Mouse (Mus musculus): ENCODE data around the gene Fgfr2.

Gene Fgfr2

GRCm38 (mm10) chr7:130659129-130659528, 2464.0 kb downstream of the Fgfr2 start:
- no peak for DNase-seq

- peak; percentile 68 for DNase-seq
Measured at GRCm38 (mm10) chr7:130657751-130658150, 2465.4 kb downstream of the Fgfr2 start.

GRCm38 (mm10) chr7:130656965-130657364, 2466.2 kb downstream of the Fgfr2 start:
- no peak for DNase-seq

GRCm38 (mm10) chr7:130654562-130654961, 2468.6 kb downstream of the Fgfr2 start:
- DNase-seq: peak; percentile 42

- DNase-seq: no peak
Measured at GRCm38 (mm10) chr7:130653036-130653555, 2470.1 kb downstream of the Fgfr2 start.

GRCm38 (mm10) chr7:130650621-130651020, 2472.5 kb downstream of the Fgfr2 start:
- DNase-seq: no peak

- peak; percentile 43 for DNase-seq
Measured at GRCm38 (mm10) chr7:130649257-130649656, 2473.9 kb downstream of the Fgfr2 start.

DNA sequence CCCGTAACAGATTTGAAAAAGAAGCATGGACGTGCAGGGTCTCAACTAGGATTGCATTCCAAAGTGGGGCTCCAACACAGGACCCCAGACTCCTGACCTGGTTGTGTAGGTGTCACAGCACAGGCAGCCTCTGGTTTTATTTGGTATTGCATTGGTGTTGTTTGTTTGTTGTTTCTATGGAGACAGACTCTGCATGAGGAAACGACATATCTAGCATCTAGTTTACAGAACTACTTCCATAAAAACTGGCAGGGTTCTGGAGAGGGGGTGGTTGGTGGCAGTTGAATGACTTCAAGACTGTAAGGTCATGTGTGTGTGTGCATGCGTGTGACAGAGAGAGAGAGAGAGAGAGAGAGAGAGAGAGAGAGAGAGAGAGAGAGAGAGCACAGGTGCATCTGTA, 2475.1 kb downstream of the Fgfr2 start:
- DNase-seq: no peak

DNA sequence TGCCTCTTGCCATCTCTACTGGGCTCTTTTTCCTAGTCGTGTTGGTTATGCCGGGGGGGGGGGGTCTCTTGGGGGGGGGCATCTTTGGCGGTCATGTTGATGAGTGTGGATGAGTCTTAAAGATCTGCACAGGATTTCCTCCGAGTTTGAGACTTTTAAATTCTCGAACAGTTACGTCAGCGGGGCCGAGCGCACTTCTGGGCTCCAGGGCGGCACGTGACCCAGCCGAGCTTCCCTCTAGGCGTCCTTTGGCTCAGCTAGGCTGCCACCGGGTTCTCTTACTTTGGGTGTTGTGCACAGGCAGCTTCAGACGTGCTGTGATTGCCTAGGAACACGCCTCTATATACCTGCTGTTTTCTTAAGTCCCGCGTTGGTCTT, 2476.4 kb downstream of the Fgfr2 start:
- DNase-seq: peak; percentile 89

- peak; percentile 87 for DNase-seq
Measured at GRCm38 (mm10) chr7:130645994-130646761, 2477.0 kb downstream of the Fgfr2 start.

DNA sequence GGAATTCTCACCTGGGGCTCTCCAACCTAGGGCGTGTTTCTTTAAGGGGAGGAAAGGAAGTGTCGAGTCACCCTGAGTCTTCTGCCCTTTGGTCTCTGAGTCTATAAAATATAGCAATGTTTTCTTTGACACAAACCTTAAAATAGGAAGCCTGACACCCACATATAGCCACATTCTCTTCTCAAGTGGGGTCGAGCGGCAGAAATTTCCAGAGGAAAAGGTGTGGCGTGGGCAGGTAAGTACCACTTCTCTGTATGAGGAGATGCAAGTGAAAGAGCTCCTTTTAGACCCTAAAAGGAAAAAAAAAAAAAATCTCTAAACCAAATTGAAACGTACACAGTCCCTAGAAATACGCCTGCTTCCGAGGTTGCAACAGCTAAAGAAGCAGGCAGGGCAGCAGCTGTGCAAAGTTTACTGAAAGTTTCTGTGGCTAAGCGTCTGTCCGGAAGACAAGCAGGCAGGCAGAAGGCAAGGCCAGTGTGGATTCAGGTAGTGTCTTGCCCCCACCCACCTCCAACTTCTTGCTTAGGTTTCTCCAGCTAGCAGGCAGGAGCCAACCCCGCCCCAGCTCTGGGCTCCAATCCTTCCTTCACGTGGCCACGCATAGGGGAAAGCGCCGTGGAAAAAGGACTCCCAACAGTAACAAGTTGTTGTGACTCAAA, 2477.7 kb downstream of the Fgfr2 start:
- DNase-seq: no peak

DNA sequence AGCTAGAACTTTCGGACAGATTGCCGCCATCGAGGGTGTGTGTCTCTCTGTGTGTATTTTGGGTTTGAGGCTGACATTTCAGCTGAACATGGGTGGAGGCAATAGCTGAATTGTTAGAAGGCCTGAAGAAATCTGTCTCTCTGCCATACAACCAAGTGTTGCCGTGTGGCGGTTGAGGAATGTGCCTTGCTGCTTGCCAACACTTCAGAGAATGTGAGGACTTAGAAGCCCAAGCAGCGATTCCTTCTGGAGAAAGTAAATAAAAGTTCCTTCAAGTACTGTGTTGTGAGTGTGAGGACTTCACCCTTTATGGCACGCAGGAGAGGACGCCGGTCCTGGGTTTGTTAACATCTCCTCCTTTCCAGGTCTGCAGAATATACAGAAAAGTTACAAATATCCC, 2482.5 kb downstream of the Fgfr2 start:
- no peak for DNase-seq

GRCm38 (mm10) chr7:130637811-130638210, 2485.3 kb downstream of the Fgfr2 start:
- no peak for DNase-seq

GRCm38 (mm10) chr7:130636902-130637301, 2486.2 kb downstream of the Fgfr2 start:
- DNase-seq: no peak

GRCm38 (mm10) chr7:130636274-130636673, 2486.9 kb downstream of the Fgfr2 start:
- DNase-seq: no peak

- DNase-seq: no peak
Measured at GRCm38 (mm10) chr7:130635212-130635611, 2487.9 kb downstream of the Fgfr2 start.

- peak; percentile 58 for DNase-seq
Measured at GRCm38 (mm10) chr7:130634259-130634871, 2488.8 kb downstream of the Fgfr2 start.

GRCm38 (mm10) chr7:130632379-130632732, 2490.8 kb downstream of the Fgfr2 start:
- no peak for DNase-seq

- DNase-seq: peak; percentile 82
Measured at GRCm38 (mm10) chr7:130631553-130632378, 2491.4 kb downstream of the Fgfr2 start.

- DNase-seq: no peak
Measured at GRCm38 (mm10) chr7:130630956-130631355, 2492.2 kb downstream of the Fgfr2 start.

- no peak for DNase-seq
Measured at GRCm38 (mm10) chr7:130629999-130630398, 2493.2 kb downstream of the Fgfr2 start.

DNA sequence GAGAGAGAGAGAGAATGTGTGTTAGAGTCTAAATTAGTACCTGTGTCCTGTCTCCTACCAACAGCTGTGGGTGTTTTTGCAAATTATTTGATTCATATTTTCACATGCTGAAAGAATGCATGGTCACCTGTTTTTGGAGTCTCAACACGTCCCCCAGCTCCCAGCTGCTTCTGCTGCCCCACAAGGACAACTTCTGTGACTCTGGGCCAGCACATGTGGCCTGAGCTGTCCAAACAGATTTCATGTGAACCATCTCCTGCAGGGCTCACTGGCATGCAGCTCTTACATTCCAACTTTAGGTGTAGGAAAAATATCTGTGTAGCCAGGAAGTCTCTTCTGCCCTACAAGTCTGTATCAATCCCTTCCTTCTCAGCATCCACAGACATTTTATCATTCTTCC, 2494.5 kb downstream of the Fgfr2 start:
- no peak for DNase-seq

DNA sequence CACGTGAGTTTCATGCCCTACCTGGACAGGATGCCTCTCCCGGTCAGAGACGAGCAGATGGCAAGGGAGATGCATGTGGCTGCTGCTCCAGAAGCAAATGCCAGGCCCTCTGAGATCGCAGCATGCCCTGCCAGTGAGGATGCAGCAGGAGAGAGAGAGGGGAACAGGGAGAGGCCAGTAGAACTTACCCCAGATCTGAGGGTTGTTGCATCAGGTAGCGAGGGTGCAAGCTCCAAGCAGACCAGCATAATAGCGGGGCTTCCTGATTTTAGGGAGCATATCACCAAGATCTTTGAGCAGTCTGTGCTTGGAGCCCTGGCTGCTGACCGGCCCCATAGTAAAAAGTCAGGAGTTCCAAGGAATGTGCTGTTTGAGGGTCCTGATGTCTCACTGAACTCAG, 2497.8 kb downstream of the Fgfr2 start:
- no peak for DNase-seq
